Mouse (Mus musculus) lung, postnatal 0 days (tissue): ENCODE results near the gene Drap1.

ENCODE experiments used
- CTCF ChIP-seq: IDR thresholded peaks from 2 replicates; pipeline ENCODE4 v1.5.1; 2016; ENCODE audit warnings: antibody characterized with exemption, mild to moderate bottlenecking
- EP300 ChIP-seq: IDR thresholded peaks from 2 replicates; pipeline ENCODE4 v1.6.1; 2016; ENCODE audit warnings: antibody characterized with exemption, mild to moderate bottlenecking, control low read depth

- TF ChIP-seq CTCF (no peak), EP300 (no peak)
Observed at GRCm38 (mm10) chr19:5374748-5375147, 50.0 kb downstream of the Drap1 start.
